8 mouse cellular contexts compared by ENCODE assay signal in the genomic region with DNA sequence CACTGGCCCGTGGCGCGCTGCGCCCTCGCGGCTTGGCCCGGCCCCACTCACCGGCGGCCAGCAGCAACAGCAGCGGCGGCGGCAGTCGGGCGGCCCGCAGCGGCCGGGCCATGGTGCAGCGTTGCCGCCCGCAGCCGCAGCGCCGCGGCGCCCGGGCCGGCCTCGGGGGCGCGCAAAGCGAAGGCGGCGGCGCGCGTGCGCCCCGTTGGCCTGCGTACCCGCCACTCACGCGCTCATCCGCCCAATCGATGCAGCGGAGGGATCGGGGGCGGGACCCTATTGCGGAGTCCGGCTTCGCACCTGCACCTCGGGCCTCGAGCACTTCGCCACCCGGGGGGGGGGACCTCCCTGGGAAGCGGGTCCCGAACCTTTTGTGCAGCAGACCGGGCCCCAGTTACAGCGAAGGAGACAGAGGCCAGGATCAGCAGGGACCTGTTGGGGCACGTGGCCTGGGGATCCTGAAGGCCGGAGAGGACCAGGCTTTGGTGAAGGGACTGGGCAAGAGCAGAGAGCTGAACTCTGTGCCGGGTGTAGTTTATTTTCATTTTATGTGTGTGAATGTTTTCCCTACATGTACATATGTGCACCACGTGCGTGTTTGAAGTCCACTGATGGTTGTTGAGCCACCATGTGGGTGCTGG. TPM values are rescaled to one million over a fixed set of nuclear protein-coding genes. Genes with fewer than 3 reads are reported as not detected.
DNase-seq lines count a peak whose midpoint lies in the region; ATAC-seq and TF ChIP-seq lines count a peak whose summit lies in the region.

Gene Podxl2 (minus strand): TSS at position 177 of the 641 bp plus-strand sequence.

- ATAC-seq in intestine, embryonic 15.5 days: peak; percentile 84
- no peak for ATAC-seq in activated CD4-positive, CD25-positive, alpha-beta regulatory T cell, adult 4 months

- H3K4me1 ChIP-seq in intestine, embryonic 15.5 days (replicated peaks): peaks cover 20% of the 10 kb centered on the region; the same call in 1 of the 2 replicates
- H3K4me1 ChIP-seq in midbrain, embryonic 10.5 days: peaks cover 39% of the 10 kb centered on the region
- peaks cover 2% of the 10 kb centered on the region; the same call in 1 of the 2 replicates for H3K4me1 ChIP-seq in small intestine, adult 2 months (ENCODE audit: control insufficient read depth, insufficient read depth, insufficient read length, low read length)

- 0 out of 2 replicates have a peak within 1 kb of the TSS, but pooled peaks have one; percentile 6 for H3K27ac ChIP-seq in intestine, embryonic 15.5 days
- peak within 1 kb of the TSS; percentile 91 for H3K27ac ChIP-seq in midbrain, embryonic 10.5 days (replicated peaks)
- H3K27ac ChIP-seq in small intestine, adult 2 months (ENCODE audit: insufficient read depth, low read depth, low read length): no peak within 1 kb of the TSS

- no peaks in the 10 kb centered on the region for H3K36me3 ChIP-seq in intestine, embryonic 15.5 days
- H3K36me3 ChIP-seq in midbrain, embryonic 10.5 days: peaks cover 7% of the 10 kb centered on the region; the same call in 1 of the 2 replicates
- H3K36me3 ChIP-seq in small intestine, adult 2 months (ENCODE audit: control insufficient read depth, insufficient read depth, low read length): no peaks in the 10 kb centered on the region

- WGBS in intestine, embryonic 15.5 days: 6% methylated on average over 62 of the region's 63 CpGs
- 6% methylated on average over 63 of the region's 63 CpGs for WGBS in midbrain, embryonic 10.5 days
- WGBS in small intestine, adult 2 months: 9% methylated on average over 63 of the region's 63 CpGs

- peak within 1 kb of the TSS; percentile 70 for H3K9ac ChIP-seq in intestine, embryonic 15.5 days

- no peak for TF ChIP-seq CTCF in small intestine, adult 2 months (IDR thresholded peaks at IDR 0.05; ENCODE audit: extremely low read depth, insufficient read length, insufficient replicate concordance, low read depth, low read length)

- peak; percentile 85 to 91 for DNase-seq in adrenal gland, postnatal 36 days
- DNase-seq in embryo, embryonic 11.5 days (ENCODE audit: low read depth, low spot score): peak; percentile 61
- peak; percentile 77 to 84 for DNase-seq in gastrocnemius, postnatal 4 days (ENCODE audit: low spot score in 2 of 2)
- DNase-seq in left cerebral cortex, postnatal 4 days: peak; percentile 90
- peak; percentile 86 for DNase-seq in midbrain, embryonic 10.5 days (ENCODE audit: low spot score)

- intact Hi-C loops in left cerebral cortex, postnatal 4 days (cut with DNase I): no loop called here

- H3K9me3 ChIP-seq in intestine, embryonic 15.5 days: no peaks in the 10 kb centered on the region
- 0 out of 2 replicates have a peak, but pooled peaks cover 4% of the 10 kb centered on the region for H3K9me3 ChIP-seq in midbrain, embryonic 10.5 days (replicated peaks)

- no peak for TF ChIP-seq POLR2A in small intestine, adult 2 months (IDR thresholded peaks at IDR 0.05; ENCODE audit: low read depth, low read length)

- H3K27me3 ChIP-seq in intestine, embryonic 15.5 days (replicated peaks): peaks cover 11% of the 10 kb centered on the region; the same call in 1 of the 2 replicates
- peaks cover 39% of the 10 kb centered on the region for H3K27me3 ChIP-seq in midbrain, embryonic 10.5 days (ENCODE audit: low read depth, poor library complexity, severe bottlenecking)
- H3K27me3 ChIP-seq in small intestine, adult 2 months (ENCODE audit: control insufficient read depth, insufficient read depth, low read length): peaks cover 7% of the 10 kb centered on the region

- peak within 1 kb of the TSS; percentile 99 for H3K4me2 ChIP-seq in intestine, embryonic 15.5 days (replicated peaks)

- peak within 1 kb of the TSS; percentile 70 for H3K4me3 ChIP-seq in intestine, embryonic 15.5 days (replicated peaks)
- H3K4me3 ChIP-seq in midbrain, embryonic 10.5 days: peak within 1 kb of the TSS; percentile 85
- H3K4me3 ChIP-seq in small intestine, adult 2 months (ENCODE audit: low read depth, low read length): peak within 1 kb of the TSS; percentile 54

RNA-seq across cellular contexts. Expression of gene Podxl2, which starts in this region (rescaled TPM):
- 10 to 100 TPM; 34.6 to 61.1 TPM for total RNA-seq in adrenal gland, postnatal 36 days (2021)
- 10 to 100 TPM; 73.0 to 75.8 TPM for total RNA-seq in gastrocnemius, postnatal 4 days (2021)
- polyA plus RNA-seq in intestine, embryonic 15.5 days (2015; fragmentation: Nextera tagmentation; extraction: Ambion mirVana): 49.6 and 52.5 TPM in 2 replicates
- 100 to 1,000 TPM; 494 to 504 TPM for total RNA-seq in left cerebral cortex, postnatal 4 days (2021)
- polyA plus RNA-seq in midbrain, embryonic 10.5 days (2016; fragmentation: Nextera tagmentation; extraction: Ambion mirVana): 69.4 and 117 TPM in 2 replicates
- 13.6 and 22.1 TPM in 2 replicates for polyA plus RNA-seq in small intestine, adult 2 months (2012; rRNA removed)
- polyA plus RNA-seq in activated CD4-positive, CD25-positive, alpha-beta regulatory T cell, adult 4 months (2017; shearing (Covaris generic)): not detected

Comparison
In these comparisons a context has a peak if more than half of its experiments do, and no peak if none do; other contexts are left out.
1. RNA of gene Podxl2 (total RNA-seq): 494 to 504 TPM in left cerebral cortex, postnatal 4 days; 73.0 to 75.8 TPM in gastrocnemius, postnatal 4 days and 34.6 to 61.1 TPM in adrenal gland, postnatal 36 days; every median in the first group is over 4 times any median in the second.
2. RNA of gene Podxl2 (polyA plus RNA-seq): 69.4 to 117 TPM in midbrain, embryonic 10.5 days, 49.6 to 52.5 TPM in intestine, embryonic 15.5 days and 13.6 to 22.1 TPM in small intestine, adult 2 months; not detected in activated CD4-positive, CD25-positive, alpha-beta regulatory T cell, adult 4 months; every median in the first group is over 10 times any median in the second.
3. Peak in every context shown above with its lines, with median percentiles within 50 percentile points of each other: DNase-seq and H3K4me3 ChIP-seq.